Mouse (Mus musculus) 3134 (cell line): ENCODE results near the gene Tbr1.

ENCODE experiments used
- DNase-seq: peaks from one replicate; pipeline ENCODE4 v3.0.0-alpha.2; 2011; ENCODE audit warnings: low spot score; ENCODE audit not compliant: insufficient read length; ENCODE audit errors: extremely low read depth

Tbr1 gene

GRCm38 (mm10) chr2:61811507-61812421, 9.0 kb downstream of the Tbr1 start:
- DNase-seq, result no peak

- DNase-seq, result no peak
These were observed 9.8 kb downstream of the Tbr1 start for GRCm38 (mm10) chr2:61812536-61812935.

- no peak for DNase-seq
These were observed 10.4 kb downstream of the Tbr1 start for GRCm38 (mm10) chr2:61813106-61813505.

DNA sequence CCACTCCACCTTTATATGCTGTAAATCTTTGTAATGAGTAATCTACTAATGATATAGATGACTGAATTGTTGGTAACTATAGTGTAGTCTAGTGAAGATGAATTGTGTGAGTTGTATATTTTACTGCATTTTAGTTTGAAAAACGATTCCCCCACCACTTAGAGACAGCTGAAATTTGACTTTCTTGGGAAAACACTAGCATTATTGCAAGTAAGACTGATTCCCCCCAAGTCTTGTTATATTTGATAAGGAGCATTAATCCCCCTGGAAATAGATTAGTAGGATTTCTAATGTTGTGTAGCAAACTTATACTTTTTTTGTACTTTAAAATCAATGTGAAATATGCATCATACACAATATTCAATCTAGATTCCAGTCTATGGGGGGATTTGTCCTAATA, 10.8 kb downstream of the Tbr1 start:
- no peak for DNase-seq

DNA sequence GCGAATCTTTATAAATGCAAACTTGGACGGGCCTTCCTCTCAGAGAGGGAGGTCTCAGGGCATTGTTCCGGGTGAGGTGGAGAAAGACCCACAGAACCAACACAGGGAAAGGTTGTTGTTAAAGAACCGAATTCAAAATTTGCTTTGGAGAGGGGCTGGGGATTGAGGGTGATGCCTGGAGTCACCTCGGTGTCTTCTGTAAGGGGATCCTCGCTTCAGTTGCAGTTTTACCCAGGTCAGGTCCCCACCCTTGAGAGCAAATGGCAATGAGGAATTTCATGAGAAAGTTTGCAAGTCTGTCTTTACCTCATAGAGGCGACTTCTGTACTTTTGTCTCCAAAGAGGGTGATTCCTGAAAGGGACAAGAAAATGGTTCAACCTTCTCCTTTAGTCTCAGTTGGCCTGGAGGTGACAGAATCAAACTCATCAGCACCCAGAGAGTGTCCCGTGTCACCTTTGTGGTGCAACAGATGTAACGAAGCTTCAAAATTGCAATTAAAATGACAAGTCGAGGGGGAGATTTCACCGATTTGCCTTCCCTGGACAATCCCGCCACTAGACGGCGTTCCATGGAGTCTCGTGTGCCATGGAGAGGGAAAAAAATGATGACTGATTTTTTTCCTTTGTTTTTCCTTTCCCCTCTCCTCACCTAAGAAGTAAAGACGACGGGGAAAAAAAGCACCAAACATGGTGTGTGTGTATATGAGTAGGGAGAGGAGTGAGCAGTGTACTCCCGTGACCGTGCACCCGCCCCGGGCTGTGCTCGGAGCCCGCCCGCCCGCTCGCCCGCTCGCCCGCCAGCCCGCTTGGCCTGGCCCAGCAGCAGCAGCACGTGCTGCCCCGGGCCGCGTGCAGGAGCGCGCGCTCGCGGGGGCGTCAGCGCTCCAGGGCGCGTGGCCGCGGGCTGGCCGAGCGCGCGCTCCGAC, 12.1 kb downstream of the Tbr1 start:
- no peak for DNase-seq

GRCm38 (mm10) chr2:61815583-61816313, 13.0 kb downstream of the Tbr1 start:
- DNase-seq, result no peak

DNA sequence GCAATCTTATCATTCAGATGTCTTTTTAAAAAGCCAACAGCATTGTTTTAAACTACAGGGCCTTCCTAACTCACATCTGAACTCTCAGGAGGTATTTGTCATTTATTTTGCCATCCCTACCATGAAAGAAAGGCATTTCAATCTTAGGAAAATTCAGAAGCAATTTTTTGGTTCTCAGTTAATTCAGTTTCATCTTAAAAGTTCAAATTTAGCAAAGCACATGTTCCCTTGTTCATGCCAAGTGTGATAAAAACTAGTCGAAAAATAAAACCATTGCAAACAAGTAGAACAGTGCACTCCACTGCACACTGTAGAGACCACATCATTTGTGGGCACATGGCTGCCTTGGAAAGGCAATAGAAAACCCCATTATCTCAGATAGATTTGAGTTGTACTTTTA, 15.5 kb downstream of the Tbr1 start:
- DNase-seq, result no peak

DNA sequence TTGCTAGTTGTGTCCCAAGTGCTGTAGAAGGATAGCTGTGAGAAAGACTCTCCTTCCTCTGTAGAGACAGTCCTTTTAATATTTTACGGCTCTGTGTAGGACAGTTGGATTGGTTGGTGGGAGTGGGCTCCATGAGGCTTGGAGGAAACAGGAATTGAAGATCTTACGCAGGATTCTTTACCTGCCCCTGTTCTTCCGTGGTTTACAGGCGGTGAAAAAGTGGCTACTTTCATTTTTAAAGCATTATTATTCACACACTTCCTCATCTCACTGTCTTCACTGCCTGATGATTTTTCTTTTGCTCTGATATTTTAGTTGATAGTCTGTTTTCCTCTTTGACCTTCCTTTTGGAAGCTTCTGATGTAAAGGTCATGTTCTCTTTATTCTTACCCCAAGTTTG, 17.5 kb downstream of the Tbr1 start:
- no peak for DNase-seq

GRCm38 (mm10) chr2:61823426-61824140, 20.9 kb downstream of the Tbr1 start:
- DNase-seq, result no peak

GRCm38 (mm10) chr2:61837243-61837806, 34.6 kb downstream of the Tbr1 start:
- no peak for DNase-seq
